Mouse (Mus musculus): ENCODE results near the gene Snx15.

DNA sequence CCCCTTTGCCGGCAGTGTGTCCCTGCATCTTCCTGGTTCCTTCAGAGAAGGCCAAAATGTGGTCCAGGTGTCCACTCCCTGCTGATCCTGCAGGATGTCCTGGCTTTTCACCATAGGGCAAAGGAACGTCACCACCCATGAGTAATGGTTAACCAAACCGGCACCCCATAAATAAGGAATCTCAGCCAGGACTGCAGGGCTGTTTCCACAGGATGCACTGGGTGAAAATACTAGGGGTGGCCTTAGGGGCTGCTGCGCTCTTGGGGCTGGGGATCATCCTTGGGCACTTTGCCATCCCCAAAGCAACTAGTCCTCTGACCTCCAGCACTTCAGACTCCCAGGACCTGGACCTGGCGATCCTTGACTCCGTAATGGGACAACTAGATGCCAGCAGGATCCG lies 22.5 kb downstream of the Snx15 start, which contains the start of gene Naaladl1:
- no peak for TF ChIP-seq CTCF (IDR thresholded peaks at IDR 0.05; ENCODE audit: control insufficient read depth, insufficient read depth, insufficient replicate concordance, low read depth, low read length)
- TF ChIP-seq POLR2A (IDR thresholded peaks at IDR 0.05; ENCODE audit: control insufficient read depth, low read depth, low read length) = no peak
